Mouse (Mus musculus) layer of hippocampus, adult 11-12 months (tissue): ENCODE data around the gene D5Ertd579e.

ENCODE experiments used
- DNase-seq: peaks from one replicate; pipeline ENCODE4 v3.0.0; 2022; ENCODE audit warnings: low spot score

The D5Ertd579e gene

GRCm38 (mm10) chr5:36695461-36696231 lies at the start of gene D5Ertd579e:
D5Ertd579e (minus strand) TSS chr5:36696024.
- peak; percentile 95 for DNase-seq

- peak; percentile 90 for DNase-seq
Observed at GRCm38 (mm10) chr5:36742126-36742848, 46.5 kb upstream of the D5Ertd579e start.

- DNase-seq: peak; percentile 55
Observed at GRCm38 (mm10) chr5:36739829-36740228, 44.0 kb upstream of the D5Ertd579e start.

- DNase-seq: peak; percentile 78
Observed at GRCm38 (mm10) chr5:36738799-36739615, 43.2 kb upstream of the D5Ertd579e start.

DNA sequence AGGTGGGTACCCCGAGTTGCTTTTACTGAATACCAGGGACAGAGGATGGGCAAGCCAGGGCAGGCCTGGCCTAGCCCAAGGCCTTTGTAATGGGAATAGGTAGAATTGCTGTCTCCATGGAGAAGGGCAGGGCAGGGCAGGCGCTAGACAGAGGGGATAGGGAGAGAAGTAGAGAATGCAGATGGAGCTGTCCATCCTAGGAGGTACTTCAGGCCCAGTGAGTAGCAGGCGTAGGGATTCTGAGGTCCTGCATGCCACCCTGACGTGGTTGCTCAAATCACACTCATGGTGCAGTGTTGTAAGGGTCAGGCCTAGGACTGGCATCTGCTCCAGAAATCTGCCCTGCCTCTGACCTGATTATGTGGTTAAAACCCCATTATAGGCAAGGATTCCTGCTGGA lies 41.9 kb upstream of the D5Ertd579e start:
- no peak for DNase-seq

- no peak for DNase-seq
Observed at GRCm38 (mm10) chr5:36736009-36736408, 40.2 kb upstream of the D5Ertd579e start.

- no peak for DNase-seq
Observed at GRCm38 (mm10) chr5:36735106-36735505, 39.3 kb upstream of the D5Ertd579e start.

- DNase-seq: no peak
Observed at GRCm38 (mm10) chr5:36733405-36733804, 37.6 kb upstream of the D5Ertd579e start.

GRCm38 (mm10) chr5:36731901-36732652 lies 36.3 kb upstream of the D5Ertd579e start:
- DNase-seq: no peak

DNA sequence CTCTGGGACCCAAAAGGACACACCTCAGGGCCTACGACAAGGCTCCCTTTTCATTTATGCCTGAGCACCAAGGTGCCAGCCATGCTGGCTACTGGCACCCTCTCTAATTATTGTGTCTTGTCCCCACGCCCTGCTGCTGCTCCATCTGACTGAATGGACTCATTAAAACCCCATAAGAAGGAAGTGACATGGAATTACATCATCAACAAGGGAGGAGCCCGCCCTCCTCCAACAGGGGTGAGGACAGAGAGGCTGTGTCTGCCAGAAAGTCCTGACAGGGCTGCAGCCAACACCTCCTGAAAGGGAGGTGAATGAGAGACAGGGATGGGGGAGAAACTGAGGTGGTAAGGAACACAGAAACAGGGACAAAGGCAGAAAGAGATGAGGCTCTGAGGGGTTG lies 34.9 kb upstream of the D5Ertd579e start:
- DNase-seq: no peak

GRCm38 (mm10) chr5:36729923-36730322 lies 34.1 kb upstream of the D5Ertd579e start:
- no peak for DNase-seq

DNA sequence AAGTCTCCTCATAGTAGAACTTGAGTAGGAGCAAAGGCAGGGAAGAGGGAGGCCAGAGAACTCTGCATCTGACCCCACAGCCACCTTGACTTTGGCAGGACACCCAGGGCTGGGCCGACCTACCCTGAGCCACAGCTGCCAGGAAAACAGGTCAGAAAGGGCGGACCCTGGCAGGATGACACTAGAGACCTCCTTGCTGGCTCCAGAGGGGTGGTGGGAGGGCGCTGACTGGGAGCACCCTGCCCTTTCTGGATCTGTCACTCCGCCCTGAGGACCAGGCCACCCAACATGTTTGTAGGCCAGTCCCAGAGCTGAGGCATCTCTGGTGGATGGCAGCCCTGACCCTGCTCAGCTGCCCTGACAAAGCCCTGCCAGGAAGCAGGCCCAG lies 33.3 kb upstream of the D5Ertd579e start:
- DNase-seq: no peak

DNA sequence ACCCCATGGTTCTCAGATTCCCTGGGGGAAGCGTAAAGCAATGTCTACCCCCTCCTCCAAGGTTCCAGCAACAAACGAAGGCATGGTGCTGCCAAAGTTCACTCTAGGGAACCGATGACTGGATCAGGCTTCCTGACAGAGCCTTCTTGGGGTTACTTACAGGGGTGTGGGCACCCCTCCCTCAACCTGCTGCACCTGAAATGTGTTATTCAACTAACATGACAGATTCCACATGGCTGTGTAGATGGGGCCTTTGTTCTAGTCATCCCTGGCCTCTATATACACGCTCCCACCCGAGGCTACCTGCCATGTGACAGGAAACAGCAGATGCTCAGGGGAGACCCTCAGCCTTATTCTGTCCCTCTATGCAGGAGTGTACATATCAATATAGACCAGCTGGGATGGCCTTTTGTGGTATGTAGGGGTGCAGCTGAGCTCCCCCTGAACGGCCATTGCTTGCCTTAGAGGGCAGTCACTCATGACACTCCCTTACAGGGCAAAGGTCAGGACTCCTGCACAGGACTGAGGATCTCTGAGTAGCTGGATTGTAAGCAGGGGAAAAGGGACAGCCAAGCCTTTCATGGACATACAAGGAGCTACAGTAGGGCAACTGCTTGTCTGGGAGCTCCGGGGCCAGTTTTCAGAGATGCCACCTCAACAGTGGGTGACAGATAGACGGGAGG lies 32.7 kb upstream of the D5Ertd579e start:
- DNase-seq: no peak

DNA sequence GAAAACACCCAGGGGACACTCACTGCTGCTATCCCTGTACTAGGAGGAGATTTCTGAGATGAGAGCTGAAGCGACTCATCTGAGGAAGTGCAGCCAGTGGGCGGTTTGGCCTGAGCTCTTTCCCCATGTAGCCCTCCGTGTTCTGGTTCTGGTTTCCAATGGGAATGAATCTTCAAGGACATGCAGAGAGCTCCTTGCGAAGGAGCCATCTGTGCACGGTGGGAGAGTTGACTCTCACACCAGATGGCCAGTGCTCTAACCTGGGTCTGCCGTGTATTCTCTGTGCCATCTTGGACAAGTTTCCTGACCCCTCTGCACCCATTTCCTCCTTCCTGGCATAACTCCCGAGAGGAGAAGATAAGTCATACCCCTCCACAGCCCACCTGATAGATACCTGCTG lies 32.0 kb upstream of the D5Ertd579e start:
- no peak for DNase-seq

GRCm38 (mm10) chr5:36727136-36727535 lies 31.3 kb upstream of the D5Ertd579e start:
- DNase-seq: no peak

DNA sequence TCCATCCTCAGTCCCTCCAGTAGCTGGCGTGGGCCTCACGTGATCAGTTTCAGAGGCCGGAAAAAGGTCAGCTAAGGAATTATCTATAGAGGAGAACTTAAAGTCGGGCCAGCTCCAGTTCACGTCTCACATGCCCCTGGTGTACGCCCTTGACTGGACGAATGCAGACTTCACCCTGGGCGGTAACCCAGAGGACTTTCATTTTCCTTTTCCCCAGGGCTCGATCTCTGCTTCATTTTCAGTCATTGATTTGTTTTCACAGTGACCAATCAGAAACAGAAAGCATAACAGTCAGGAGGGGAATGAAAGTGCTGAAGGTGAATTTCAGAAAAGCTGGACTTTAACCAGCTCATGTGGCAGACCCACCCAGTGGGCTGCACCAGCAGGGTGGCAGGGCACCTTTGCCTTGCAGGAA lies 30.6 kb upstream of the D5Ertd579e start:
- DNase-seq: no peak

- DNase-seq: no peak
Observed at GRCm38 (mm10) chr5:36725861-36726260, 30.0 kb upstream of the D5Ertd579e start.

- no peak for DNase-seq
Observed at GRCm38 (mm10) chr5:36724274-36724673, 28.4 kb upstream of the D5Ertd579e start.

- no peak for DNase-seq
Observed at GRCm38 (mm10) chr5:36723356-36723755, 27.5 kb upstream of the D5Ertd579e start.

DNA sequence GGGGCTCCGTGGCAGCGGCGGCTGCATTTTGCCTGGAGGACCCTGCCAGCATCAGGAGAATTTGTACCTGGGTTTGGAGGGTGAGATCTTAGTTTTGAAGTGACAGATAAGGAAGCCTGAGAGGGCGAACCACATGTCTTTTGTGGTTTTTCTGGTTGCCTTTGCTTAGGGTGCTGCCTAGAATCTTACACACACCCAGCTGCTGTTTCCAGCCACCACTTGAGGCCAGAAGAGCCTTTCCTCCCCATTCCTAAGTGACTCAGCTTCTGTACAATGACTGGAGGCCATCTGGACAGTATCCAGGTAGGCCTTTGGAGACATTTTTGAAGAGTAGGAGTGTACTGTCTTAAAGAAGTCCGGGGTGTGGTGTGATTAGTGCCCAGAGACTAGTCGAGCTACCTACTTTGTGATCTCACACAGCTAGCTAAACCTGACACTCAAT lies 26.6 kb upstream of the D5Ertd579e start:
- DNase-seq: no peak

- no peak for DNase-seq
Observed at GRCm38 (mm10) chr5:36720710-36721375, 25.0 kb upstream of the D5Ertd579e start.
